Mouse (Mus musculus): Measurements from ENCODE around the gene Adh1. TPM values are rescaled to one million over a fixed set of nuclear protein-coding genes. Genes with fewer than 3 reads are reported as not detected.

Gene Adh1
- polyA plus RNA-seq, 1 experiment from 2014 or later, result 434 TPM

DNA sequence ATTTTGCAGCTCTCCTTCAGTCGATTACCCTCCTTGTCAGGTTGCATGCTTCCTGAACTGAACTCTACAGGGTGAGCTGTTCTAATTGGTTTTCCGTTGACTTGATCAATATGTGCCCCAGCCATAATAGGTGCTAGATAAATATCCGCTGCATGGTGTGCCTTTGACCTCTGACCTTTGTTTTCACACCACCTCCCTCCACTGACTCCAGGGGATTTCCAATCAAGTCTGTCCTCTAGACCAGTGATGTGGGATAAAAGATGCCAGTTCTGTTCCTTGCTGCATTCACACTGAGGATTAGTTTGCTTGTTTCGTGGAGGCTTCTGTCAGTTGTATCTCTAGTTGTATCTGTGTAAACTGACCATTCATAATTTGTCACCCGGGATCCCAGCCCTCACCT is 6.6 kb upstream of the Adh1 start:
- ATAC-seq, result peak; percentile 70

DNA sequence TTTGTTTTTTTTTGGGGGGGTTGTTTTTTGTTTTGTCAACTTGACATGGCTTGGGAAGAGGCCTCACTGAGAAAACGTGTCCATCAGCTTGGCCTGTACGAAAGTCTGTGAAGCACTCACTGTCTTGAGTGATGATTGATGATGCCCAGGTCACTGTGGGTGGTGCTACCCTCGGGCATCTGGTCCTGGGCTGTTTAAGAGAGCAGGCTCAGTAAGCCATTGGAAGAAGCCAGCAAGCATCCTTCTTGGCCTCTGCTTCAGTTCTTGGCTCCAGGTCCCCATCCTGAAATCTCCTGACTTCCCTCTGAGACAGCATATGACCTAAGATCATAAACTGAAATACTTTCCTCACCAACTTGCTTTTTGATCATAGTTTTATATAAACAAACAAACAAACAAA is 5.4 kb upstream of the Adh1 start:
- H3K4me2 ChIP-seq (ENCODE audit: low read depth, low read length), result no peak overlapping the region
- ATAC-seq (no peak), DNase-seq (no peak)
- H3K9ac ChIP-seq (replicated peaks), result no peak overlapping the region
- H3K36me3 ChIP-seq (replicated peaks; ENCODE audit: insufficient read depth, low read length), result no peaks in the 10 kb centered on the region
- no peaks in the 10 kb centered on the region for H3K27me3 ChIP-seq (ENCODE audit: insufficient read depth, low read length)
- 62% methylated on average over 3 of the region's 3 CpGs for WGBS (ENCODE audit: insufficient replicate concordance)
- 0 out of 2 replicates have a peak, but pooled peaks cover 10% of the 10 kb centered on the region for H3K4me1 ChIP-seq (ENCODE audit: insufficient read depth)
- H3K9me3 ChIP-seq (ENCODE audit: low read length), result no peaks in the 10 kb centered on the region
- TF ChIP-seq EP300 (IDR thresholded peaks at IDR 0.05; ENCODE audit: low read depth) (no peak), CTCF (IDR thresholded peaks at IDR 0.05; ENCODE audit: low read depth) (no peak)
- no peak overlapping the region for H3K27ac ChIP-seq (ENCODE audit: low read depth)
- H3K4me3 ChIP-seq (ENCODE audit: low read depth, low read length), result no peak overlapping the region

More for the DNA sequence above, 6.6 kb upstream of the Adh1 start:
- Histone ChIP-seq H3K27me3 (ENCODE audit: insufficient read depth, low read length) (no peaks in the 10 kb centered on the region), H3K9me3 (ENCODE audit: low read length) (no peaks in the 10 kb centered on the region), H3K4me3 (ENCODE audit: low read depth, low read length) (no peak overlapping the region), H3K4me2 (ENCODE audit: low read depth, low read length) (no peak overlapping the region), H3K9ac (replicated peaks) (no peak overlapping the region), H3K36me3 (replicated peaks; ENCODE audit: insufficient read depth, low read length) (no peaks in the 10 kb centered on the region), H3K4me1 (ENCODE audit: insufficient read depth) (0 out of 2 replicates have a peak, but pooled peaks cover 10% of the 10 kb centered on the region), H3K27ac (ENCODE audit: low read depth) (no peak overlapping the region)
- no peak for DNase-seq
- 55% methylated on average over 5 of the region's 5 CpGs for WGBS (ENCODE audit: insufficient replicate concordance)
- TF ChIP-seq EP300 (IDR thresholded peaks at IDR 0.05; ENCODE audit: low read depth), result no peak
- TF ChIP-seq CTCF (IDR thresholded peaks at IDR 0.05; ENCODE audit: low read depth), result no peak

GRCm38 (mm10) chr3:138255780-138256550 is 4.8 kb upstream of the Adh1 start:
- no peaks in the 10 kb centered on the region for H3K9me3 ChIP-seq (ENCODE audit: low read length)
- H3K27ac ChIP-seq (ENCODE audit: low read depth), result peak overlapping the region; percentile 53
- no peak for TF ChIP-seq EP300 (IDR thresholded peaks at IDR 0.05; ENCODE audit: low read depth)
- TF ChIP-seq CTCF (IDR thresholded peaks at IDR 0.05; ENCODE audit: low read depth), result no peak
- H3K4me1 ChIP-seq (ENCODE audit: insufficient read depth), result 0 out of 2 replicates have a peak, but pooled peaks cover 10% of the 10 kb centered on the region
- H3K4me3 ChIP-seq (ENCODE audit: low read depth, low read length), result no peak overlapping the region
- no peaks in the 10 kb centered on the region for H3K36me3 ChIP-seq (replicated peaks; ENCODE audit: insufficient read depth, low read length)
- ATAC-seq, result 0 out of 2 replicates have a peak, but pooled peaks have one; percentile 35
- no peaks in the 10 kb centered on the region for H3K27me3 ChIP-seq (ENCODE audit: insufficient read depth, low read length)
- H3K4me2 ChIP-seq (ENCODE audit: low read depth, low read length), result no peak overlapping the region
- WGBS (ENCODE audit: insufficient replicate concordance), result 51% methylated on average over 9 of the region's 9 CpGs
- no peak overlapping the region for H3K9ac ChIP-seq (replicated peaks)
- no peak for DNase-seq

- Histone ChIP-seq H3K4me1 (ENCODE audit: insufficient read depth) (0 out of 2 replicates have a peak, but pooled peaks cover 2% of the 10 kb centered on the region), H3K4me2 (ENCODE audit: low read depth, low read length) (no peak overlapping the region), H3K27me3 (ENCODE audit: insufficient read depth, low read length) (no peaks in the 10 kb centered on the region), H3K36me3 (replicated peaks; ENCODE audit: insufficient read depth, low read length) (no peaks in the 10 kb centered on the region), H3K9ac (replicated peaks) (no peak overlapping the region), H3K27ac (ENCODE audit: low read depth) (no peak overlapping the region; the same call in 1 of the 2 replicates), H3K4me3 (ENCODE audit: low read depth, low read length) (no peak overlapping the region), H3K9me3 (ENCODE audit: low read length) (no peaks in the 10 kb centered on the region)
- ATAC-seq (peak; percentile 68), DNase-seq (no peak)
- 42% methylated on average over 4 of the region's 4 CpGs for WGBS (ENCODE audit: insufficient replicate concordance)
- TF ChIP-seq CTCF (IDR thresholded peaks at IDR 0.05; ENCODE audit: low read depth) (no peak), EP300 (IDR thresholded peaks at IDR 0.05; ENCODE audit: low read depth) (no peak)
These were observed 1.8 kb downstream of the Adh1 start for GRCm38 (mm10) chr3:138262568-138262967.

- H3K4me2 ChIP-seq (ENCODE audit: low read depth, low read length), result no peak overlapping the region
- no peaks in the 10 kb centered on the region for H3K27me3 ChIP-seq (ENCODE audit: insufficient read depth, low read length)
- no peak overlapping the region for H3K4me3 ChIP-seq (ENCODE audit: low read depth, low read length)
- no peaks in the 10 kb centered on the region for H3K36me3 ChIP-seq (replicated peaks; ENCODE audit: insufficient read depth, low read length)
- no peak for DNase-seq
- peak overlapping the region; percentile 11; the same call in 1 of the 2 replicates for H3K27ac ChIP-seq (ENCODE audit: low read depth)
- no peak overlapping the region for H3K9ac ChIP-seq (replicated peaks)
- no peaks in the 10 kb centered on the region for H3K9me3 ChIP-seq (ENCODE audit: low read length)
- TF ChIP-seq CTCF (IDR thresholded peaks at IDR 0.05; ENCODE audit: low read depth) (no peak), EP300 (IDR thresholded peaks at IDR 0.05; ENCODE audit: low read depth) (0 out of 2 replicates have a peak, but pooled peaks have one; percentile 31)
- 0 out of 2 replicates have a peak, but pooled peaks cover 2% of the 10 kb centered on the region for H3K4me1 ChIP-seq (ENCODE audit: insufficient read depth)
- WGBS (ENCODE audit: insufficient replicate concordance), result 54% methylated on average over 5 of the region's 5 CpGs
- ATAC-seq, result peak; percentile 73
These were observed 2.6 kb downstream of the Adh1 start for GRCm38 (mm10) chr3:138263154-138263930.

- 74% methylated on average over 3 of the region's 3 CpGs for WGBS (ENCODE audit: insufficient replicate concordance)
- ATAC-seq, result no peak
- TF ChIP-seq CTCF (IDR thresholded peaks at IDR 0.05; ENCODE audit: low read depth), result no peak
- TF ChIP-seq EP300 (IDR thresholded peaks at IDR 0.05; ENCODE audit: low read depth), result no peak
These were observed 3.9 kb downstream of the Adh1 start for GRCm38 (mm10) chr3:138264648-138265047.

More at GRCm38 (mm10) chr3:138264648-138265047, 3.9 kb downstream of the Adh1 start:
- Histone ChIP-seq H3K9me3 (ENCODE audit: low read length) (no peaks in the 10 kb centered on the region), H3K27ac (ENCODE audit: low read depth) (no peak overlapping the region), H3K4me1 (ENCODE audit: insufficient read depth) (0 out of 2 replicates have a peak, but pooled peaks cover 2% of the 10 kb centered on the region), H3K4me3 (ENCODE audit: low read depth, low read length) (no peak overlapping the region), H3K4me2 (ENCODE audit: low read depth, low read length) (no peak overlapping the region), H3K36me3 (replicated peaks; ENCODE audit: insufficient read depth, low read length) (no peaks in the 10 kb centered on the region), H3K9ac (replicated peaks) (no peak overlapping the region), H3K27me3 (ENCODE audit: insufficient read depth, low read length) (no peaks in the 10 kb centered on the region)
- no peak for DNase-seq
